Mouse (Mus musculus) MN1 (cell line): ENCODE measurements around the gene Ctdsp2.

Source experiments
- DNase-seq: peaks from one replicate; pipeline ENCODE4 v3.0.0-alpha.2; 2016; ENCODE audit warnings: low spot score

Gene Ctdsp2

DNA sequence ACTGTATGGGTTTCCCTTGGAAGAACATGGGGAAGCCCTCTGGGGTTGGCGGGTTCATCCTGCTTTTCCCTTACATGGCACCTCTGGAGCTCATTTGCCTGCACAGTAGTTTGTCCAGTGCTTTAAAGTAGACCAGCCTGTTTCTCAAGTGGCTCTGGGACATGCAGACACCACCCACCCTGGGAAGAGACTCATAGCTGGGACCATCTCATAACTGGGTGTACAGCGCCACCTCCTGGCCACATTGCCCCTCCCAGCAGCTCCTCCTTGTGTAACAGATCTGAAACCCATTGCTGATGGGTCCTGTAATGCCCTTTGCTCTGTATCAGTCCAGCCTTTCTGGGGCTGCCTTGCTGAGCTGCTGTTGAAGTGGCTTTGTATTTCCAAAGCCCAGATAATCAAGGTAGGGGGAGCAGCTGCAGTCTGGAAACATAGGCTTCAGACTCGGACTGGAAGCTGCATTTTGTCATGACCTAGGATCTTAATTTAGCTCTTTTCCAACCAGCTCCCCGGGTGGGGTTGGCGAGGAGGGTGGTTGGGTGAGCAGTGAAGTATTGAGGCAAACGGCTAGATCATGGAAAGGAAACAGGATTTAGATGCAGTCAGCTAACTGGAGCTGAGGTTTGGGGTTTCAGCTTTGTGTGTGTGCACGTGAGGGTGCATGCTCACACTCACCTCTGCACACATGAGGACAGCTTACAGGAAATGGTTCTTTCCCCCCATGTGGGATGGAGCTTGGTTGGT is 12.0 kb downstream of the Ctdsp2 start:
- DNase-seq: peak; percentile 95

DNA sequence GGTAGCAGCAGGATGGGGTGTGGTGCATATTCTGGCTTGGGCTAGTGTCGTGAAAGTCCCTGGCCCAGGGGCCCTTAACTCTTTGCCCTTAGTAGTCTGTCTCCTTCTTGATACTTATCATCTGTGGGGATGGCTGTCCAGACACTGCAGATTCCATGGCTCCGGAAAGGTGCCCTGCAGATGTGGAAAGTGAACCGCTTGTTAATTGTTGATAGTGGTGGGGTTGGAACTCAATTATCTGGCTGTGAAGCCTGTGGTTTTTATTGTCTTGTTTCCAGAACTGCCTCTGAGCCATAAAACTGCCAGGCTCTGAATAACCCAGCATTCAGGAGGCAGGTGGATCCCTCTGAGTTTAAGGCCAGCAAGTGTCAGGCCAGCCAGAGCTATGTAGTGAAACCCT is 13.2 kb downstream of the Ctdsp2 start:
- DNase-seq: peak; percentile 74

DNA sequence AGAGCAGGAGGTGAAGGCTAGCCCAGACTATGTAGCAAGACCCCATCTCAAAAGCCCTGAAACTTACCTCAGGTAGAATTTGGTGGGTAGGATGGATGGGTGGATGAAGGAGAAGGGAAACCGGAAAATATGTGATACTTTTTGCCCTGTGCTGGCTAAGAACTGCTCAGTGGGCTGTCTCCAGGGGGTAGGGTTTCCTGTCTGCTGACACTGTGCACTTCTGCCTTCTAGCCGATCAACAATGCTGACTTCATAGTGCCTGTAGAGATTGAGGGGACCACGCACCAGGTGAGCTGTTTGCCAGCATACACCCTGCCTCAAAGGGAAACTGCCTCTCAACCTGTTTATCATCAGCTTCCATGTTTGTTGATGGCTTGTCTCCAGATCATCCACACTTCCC is 15.1 kb downstream of the Ctdsp2 start:
- no peak for DNase-seq

DNA sequence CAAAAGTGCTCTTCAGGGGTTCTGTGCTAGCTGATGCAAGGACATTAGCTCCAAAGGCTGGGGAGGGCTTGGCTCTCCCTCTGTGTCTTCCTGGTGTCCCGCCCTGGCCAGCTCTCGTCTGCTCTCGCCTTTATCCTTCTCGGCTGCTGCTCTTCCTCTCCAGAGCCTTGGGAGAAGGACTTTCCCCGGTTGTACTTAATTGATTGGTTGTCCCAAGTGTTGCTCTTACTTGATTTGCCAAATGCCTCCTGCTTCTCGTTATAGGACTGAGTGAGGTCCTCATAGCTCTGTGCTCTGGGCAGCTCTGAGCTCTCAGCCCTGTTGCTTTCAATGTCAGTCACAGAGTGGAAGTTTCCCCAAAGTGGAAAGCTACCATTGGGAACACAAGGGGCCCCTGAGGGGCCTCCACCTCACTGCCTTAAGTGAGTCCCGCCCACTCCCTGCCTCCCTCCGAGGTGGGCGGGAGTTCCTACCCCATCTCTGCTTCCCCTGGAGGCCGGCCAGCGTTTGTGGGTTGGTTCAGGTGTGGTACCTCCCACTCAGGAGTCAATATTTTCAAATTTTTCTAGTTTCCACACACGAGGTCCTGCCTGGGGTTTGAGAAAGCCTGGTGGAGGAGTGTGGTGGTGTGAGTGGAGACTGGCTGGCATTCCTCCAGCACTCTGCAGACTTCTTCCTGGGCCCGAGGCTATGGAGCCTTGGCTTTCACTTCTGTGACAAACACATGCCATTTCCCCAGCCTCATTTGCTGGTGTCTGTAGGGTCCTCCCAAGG is 19.0 kb downstream of the Ctdsp2 start:
- DNase-seq: peak; percentile 48

DNA sequence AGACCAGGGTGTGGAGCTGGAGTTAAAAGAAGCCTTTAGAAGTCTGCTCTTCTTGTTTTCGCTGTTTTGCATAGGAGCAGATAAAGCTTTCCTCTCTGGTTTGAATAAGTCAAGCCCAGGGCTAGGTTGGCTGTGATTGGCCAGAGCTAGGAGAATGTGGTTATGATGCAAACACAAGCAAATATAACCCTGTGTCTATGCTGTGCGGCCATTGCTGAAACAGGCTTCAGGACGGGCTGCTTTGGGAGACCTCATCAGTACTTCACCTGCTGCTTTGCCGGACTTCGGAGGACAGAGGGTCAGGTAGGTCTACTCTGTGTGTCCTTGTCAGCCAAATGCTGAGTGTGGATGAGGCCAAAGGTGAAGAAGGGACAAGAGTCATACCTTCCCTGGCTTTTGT is 22.0 kb downstream of the Ctdsp2 start, which contains the start of gene Avil:
Gene Avil (plus strand): TSS at position 181 of the 400 bp plus-strand sequence.
- no peak for DNase-seq

DNA sequence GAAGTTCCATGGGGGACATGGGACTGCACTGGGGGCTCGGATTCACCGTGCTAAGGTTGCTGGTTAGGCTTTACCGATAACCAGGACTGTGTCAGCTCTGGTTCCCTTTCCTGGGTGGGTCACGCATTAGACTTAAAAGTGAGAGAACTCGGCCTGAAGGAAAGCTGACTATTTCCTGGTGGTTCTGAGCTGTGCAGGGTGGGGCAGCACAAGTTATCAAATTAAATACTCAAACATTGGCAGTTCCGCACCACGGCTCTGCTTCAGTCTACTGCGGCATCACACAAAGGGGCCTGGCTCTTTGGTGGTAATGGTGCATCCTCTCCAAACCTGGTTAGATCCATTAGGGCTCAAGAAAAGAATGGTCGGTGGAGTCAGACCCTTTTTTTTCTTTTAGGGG is 22.8 kb downstream of the Ctdsp2 start:
- DNase-seq: no peak

DNA sequence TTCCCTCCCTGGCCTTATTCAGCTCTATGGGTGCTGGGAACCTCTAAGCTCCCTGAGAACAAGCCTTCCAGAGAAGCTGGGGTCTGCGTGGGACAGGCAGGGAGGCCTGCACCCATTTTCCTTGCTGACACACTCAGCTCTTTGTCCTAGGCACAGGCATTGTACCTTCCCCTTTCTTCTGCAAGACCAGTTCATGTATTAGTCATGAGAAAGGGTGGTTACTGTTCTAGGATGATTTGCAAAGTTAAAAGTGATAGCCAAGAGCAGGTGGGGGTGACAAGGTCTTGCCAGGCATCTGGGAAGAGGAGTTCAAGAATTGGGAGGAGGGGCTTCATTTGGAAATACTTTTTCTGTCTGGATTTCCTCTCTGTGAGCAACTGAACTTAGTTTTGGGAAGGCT is 23.5 kb downstream of the Ctdsp2 start:
- no peak for DNase-seq

DNA sequence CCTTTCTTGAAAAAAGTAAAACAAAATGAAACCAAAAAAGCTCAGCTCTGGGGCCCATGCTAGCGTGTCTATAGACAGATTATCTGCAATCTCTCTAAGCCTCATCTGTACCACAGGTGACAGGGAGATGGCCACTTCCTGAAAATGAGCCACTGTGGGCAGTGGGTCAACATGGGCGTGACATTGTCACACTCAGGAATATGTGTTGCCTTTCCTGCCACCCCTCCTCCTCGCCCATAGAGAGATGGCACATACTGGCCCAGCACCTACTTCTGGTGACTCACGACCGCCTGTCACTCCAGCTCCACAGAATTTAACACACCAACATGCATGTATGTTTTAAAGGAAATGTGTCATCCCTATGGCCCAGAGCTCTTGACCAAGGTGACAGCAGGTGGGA is 24.2 kb downstream of the Ctdsp2 start:
- no peak for DNase-seq

DNA sequence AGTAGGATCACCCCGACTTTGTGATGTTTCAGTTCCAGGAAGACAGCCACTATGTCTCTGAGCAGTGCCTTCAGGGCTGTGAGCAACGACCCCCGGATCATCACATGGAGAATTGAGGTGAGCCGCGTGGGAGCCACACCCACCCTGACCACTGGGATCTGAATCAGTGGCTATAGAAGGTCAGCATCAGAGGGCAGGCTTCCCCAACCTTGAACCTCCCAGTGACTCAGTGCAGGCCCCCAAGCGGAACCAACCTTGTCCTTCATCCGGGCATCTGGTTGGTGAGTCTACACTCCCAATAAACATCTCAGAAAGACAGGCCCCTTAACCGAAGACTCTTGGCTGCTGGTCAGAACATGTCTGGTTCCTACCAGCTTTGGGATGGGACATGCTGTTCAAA is 24.8 kb downstream of the Ctdsp2 start:
- DNase-seq: no peak

DNA sequence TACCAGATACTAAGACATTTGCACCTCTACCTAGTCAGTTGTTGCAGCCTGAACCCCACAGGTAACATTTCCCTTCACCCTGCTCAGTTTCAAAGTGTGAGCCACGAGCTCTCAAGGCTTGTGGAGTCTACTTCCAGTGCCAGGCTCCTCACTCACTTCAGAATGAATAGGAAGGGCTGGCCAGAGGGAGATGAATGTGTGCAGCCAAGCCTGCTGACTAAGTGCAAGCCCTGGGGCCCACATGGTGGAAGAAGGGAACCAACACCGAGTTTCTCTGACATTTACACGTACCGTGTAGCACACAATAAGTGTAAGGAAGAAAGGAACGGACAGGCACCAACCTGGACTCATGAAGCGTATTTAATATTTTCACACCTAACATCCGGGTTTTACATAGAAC is 25.3 kb downstream of the Ctdsp2 start:
- no peak for DNase-seq

DNA sequence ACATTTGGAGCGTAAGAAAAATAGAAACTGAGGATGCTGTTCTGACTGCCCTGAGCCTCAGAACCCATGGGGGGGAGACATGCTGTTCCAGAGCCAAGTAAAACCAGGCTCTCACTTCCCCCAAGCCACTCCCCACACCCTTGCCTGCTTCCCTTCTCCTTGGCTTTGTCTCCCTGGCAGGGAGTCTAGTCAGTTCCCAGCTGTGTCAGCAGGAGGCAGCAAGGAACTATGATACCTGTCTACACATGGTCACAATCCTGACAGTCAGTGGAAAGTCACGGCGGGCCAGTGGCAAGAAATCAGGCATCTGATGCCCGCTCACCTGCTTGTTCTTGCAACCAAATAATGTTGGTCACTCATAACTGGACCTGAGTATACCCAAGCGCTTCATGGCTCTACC is 38.0 kb downstream of the Ctdsp2 start:
- DNase-seq: peak; percentile 67

DNA sequence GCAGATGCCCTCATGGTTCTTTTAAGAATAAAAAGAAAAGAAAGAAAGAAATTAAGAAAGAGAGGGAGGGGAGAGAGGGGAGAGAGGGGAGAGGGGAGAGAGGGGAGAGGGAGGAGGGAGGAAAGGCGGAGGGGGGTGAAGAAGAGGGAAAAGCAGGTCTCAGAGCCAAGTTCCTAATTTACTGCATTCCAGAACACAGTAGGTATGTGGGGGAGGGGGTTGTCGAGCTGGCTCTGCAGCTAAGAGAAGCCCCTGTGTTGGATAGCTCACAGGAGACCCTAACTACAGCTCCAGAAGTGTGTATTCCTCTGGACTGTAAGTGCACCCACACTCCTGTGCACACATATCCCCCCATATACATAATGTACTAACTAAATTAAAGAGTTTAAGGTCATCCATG is 38.6 kb downstream of the Ctdsp2 start:
- no peak for DNase-seq

DNA sequence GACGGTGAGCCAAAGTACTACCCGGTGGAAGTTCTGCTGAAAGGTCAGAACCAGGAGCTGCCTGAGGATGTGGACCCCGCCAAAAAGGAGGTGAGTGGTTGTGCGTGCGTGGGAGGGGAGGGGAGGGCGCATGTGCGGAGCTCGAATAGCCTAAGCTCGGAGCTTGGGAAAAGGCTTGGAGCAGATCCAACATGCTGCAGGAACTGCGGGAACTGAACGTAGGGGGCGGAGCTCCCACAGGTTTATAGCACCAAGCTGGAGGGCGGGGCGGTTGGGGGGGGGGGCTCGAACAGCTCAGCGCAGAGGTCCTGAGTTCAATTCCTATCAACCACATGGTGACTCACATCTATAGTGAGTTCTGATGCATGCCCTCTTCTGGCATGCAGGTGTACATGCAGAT is 39.9 kb downstream of the Ctdsp2 start:
- no peak for DNase-seq

DNA sequence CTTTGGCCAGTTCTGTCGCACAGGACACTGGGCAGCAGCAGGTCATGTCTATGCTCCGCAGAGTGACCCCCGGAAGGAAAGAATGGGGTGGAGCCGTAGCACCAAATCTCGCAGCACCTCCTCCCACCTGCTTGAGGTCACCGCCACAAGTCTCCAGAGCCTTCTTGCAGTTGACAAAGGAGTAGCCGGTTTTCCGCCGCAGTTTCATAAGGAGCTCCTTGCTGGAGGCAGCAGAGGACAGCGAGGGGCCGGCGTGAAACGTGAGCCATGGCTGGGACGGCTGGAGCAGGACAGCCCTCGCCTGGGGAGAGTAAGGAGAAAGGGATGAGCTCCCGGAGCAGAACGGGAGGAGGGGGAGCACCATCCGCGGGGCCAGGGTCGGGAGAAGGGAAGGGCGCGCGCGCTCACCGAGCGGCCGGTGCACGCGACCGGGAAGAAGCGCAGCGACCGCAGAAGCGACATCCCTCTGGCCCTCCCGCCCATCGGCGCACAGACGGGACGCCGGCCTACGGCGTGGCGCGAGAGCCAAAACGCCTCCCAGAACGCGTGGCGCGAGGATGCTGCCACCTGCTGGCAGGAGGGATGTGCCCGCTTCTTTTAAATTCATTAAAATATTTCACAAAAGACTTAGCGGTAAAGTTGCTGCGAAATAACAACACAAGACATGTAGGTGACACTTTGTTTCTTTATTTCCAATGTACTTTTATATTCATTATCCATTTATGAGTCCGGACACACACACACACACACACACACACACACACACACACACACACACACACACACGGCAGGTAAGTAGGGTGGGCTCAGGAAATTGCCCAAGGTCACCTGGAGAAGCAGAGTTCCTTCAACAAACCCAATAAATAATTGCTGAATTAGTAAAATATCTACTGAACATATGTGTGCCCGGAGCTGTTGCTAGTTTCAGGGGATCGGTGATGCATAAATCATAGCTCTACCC is 52.1 kb downstream of the Ctdsp2 start, which contains the start of gene Tsfm:
Gene Tsfm (minus strand): TSS at position 505 of the 961 bp plus-strand sequence.
- DNase-seq: peak; percentile 99

DNA sequence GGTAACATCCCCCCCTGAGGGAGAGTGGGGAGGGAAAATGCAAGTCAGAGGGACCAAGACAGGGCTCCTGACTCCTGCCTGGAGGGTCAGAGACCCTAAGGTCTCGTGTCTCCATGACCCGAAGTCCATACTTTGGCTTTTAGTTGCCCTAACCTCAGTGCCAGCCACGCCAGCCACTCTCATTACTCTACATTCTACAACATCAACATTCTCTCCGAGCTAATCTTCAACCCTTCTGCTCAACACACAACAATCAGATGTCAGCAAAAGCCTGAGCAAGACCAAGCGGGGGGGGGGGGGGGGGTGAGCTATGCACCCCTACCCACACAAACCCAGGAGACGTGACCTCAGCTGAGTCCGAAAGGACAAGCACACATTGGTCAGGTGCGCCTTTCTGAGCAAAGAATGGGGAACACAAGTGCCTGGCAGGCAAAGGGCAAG is 54.8 kb downstream of the Ctdsp2 start:
- no peak for DNase-seq

DNA sequence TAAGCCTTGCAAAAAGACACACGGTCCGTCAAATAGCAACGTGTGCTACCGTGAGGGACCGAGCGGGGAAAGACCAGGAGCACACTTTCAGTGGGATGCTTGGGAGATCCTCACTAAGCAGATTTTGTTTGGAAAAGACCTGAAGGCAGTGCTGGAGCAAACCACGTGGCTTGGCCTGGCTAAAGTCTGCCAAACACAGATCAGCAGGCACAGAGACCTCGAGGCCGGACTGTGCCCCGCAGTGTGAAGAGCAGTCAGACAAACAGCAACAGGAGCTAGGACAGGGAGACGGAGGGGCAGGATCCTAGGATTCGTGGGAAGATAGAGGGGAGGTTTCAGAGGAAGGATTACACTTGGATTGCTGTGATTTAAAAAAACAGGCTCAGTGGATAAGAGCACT is 57.8 kb downstream of the Ctdsp2 start:
- no peak for DNase-seq

DNA sequence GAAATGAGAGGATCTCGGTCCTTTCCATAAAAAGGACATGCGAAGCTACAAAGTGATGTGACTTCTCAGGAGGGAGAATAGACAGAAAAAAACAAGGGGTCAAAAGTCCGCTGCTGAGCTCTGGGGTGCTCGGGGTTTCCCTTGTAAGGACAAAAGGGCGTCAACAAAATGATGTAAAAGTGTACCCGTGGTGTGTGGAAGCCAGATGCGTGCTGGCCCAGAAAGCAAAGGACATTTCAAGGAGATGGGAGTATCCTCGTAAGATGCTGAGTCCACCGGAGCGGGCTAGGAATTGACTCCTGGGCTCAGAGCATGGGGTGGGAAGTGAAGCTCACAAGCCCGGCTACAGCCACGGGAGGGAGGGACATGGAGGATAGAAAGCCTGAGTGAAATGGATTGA is 59.1 kb downstream of the Ctdsp2 start:
- DNase-seq: no peak

DNA sequence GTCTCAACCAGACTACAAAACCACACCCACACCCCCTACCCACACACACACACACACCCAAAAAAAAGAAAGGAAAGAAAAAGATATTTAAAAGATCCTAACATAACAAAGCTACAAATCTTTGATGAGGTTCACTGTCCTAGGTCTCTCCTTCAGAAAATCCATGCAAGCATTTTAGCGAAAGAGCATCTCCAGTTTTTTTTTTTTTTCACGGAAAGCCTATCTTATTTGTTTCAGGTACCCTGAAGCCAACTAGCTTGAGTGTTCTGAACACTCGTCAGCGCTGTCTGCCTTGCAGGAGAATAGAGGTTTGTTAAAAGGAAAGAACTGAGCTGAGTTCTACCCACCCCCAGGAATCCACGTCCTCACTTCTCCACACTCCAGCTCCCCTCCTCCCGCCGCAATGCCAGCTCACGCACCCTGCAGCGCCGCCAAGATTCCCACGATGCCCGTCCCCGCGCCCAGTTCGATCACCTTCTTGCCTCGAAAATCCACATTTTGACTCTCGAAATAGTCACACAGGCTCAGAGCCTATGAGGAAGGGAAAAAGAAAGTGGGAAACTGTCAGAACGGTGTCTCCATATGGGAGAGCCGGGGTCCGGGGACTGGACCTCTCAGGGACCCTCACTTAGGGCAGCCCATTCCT is 62.2 kb downstream of the Ctdsp2 start:
- peak; percentile 69 for DNase-seq

DNA sequence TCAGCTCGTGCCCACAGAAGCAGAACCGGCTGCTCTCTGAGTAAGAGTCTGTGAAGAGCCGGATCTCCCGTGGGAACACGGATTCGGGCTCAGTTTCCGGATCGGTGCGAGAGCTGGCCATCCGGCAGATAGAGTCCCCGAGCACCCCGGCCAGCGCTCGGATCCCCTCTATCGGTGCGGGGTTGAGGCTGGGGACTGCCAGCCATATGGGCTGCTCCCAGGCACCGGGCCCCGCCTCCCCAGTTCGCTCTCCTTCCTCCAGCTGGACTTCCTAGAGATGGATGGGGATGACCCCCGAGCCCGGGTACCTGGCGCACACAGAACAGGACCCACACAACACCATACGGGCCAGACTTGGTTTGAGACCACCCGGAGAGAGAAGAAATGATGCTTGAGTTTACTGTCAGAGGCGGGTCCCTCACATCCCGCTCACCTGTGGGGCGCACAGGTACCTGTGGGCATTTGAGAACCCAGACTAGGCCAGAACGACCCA is 62.8 kb downstream of the Ctdsp2 start, which contains the start of the genes Mettl1 and Eef1akmt3:
Gene Mettl1 (plus strand): TSS at position 141 of the 493 bp plus-strand sequence.
Gene Eef1akmt3 (minus strand): TSS at position 240 of the 493 bp plus-strand sequence.
- DNase-seq: peak; percentile 78

DNA sequence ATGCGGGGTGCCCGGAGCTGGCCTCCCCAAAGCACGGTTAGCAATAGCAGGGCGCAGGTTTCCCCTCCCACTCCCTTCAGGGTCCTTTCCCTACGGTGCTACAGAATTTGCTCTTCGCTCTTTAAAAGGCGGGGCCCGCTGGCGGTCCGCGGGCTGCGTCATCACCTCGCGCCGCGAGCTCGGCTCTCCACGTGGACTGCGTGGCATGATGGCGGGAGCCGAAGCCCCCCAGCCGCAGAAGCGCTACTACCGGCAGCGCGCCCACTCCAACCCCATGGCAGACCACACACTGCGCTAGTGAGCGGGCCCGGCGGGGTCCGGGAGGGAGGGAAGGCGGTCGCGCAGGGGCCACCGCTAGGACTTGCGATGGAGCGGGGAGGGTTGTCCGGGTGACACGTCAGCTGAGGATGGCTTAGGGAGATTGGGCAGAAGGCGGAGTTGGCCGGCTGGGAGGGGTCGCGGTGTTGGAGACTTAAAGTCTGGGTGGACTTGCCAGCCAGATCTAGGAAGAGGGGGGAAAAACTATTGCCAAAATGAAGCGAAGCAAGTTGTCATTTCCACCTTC is 63.3 kb downstream of the Ctdsp2 start:
- peak; percentile 98 for DNase-seq
